Mouse (Mus musculus) liver, adult 2 months (tissue): Measurements from ENCODE around the gene Ap3b2. TPM values are rescaled to one million over a fixed set of nuclear protein-coding genes. Genes with fewer than 3 reads are reported as not detected.

Experiments used
- DNase-seq: peaks from one replicate; pipeline ENCODE4 v3.0.0-alpha.2; 2011; ENCODE audit warnings: low read depth, low spot score; ENCODE audit errors: extremely low read depth
- H3K27ac ChIP-seq: fragments of 200-500 bp; replicated peaks from 2 replicates; pipeline ENCODE4 v1.5.1; 2012; ENCODE audit warnings: low read depth, mild to moderate bottlenecking, control low read depth, inconsistent platforms, low read length; ENCODE audit not compliant: insufficient read depth
- H3K27me3 ChIP-seq: fragments of 200-500 bp; 2 replicates; pipeline ENCODE4 v1.6.1; 2012; ENCODE audit warnings: mild to moderate bottlenecking, moderate library complexity, low read length, inconsistent platforms; ENCODE audit not compliant: control insufficient read depth, insufficient read depth
- H3K36me3 ChIP-seq: fragments of 200-500 bp; 2 replicates; pipeline ENCODE4 v1.6.1; 2012; ENCODE audit warnings: low read length, inconsistent platforms; ENCODE audit not compliant: control insufficient read depth, insufficient read depth
- H3K4me1 ChIP-seq: fragments of 200-500 bp; 2 replicates; pipeline ENCODE4 v1.6.1; 2011; ENCODE audit warnings: low read length; ENCODE audit not compliant: control insufficient read depth, insufficient read depth
- H3K4me3 ChIP-seq: fragments of 200-500 bp; 2 replicates; pipeline ENCODE4 v1.5.1; 2011; ENCODE audit warnings: low read depth, mild to moderate bottlenecking, control low read depth, low read length, moderate library complexity; ENCODE audit not compliant: insufficient read depth
- H3K79me2 ChIP-seq: fragments of 200-500 bp; 2 replicates; pipeline ENCODE4 v1.6.1; 2012; ENCODE audit warnings: inconsistent platforms, mild to moderate bottlenecking, low read length, moderate library complexity; ENCODE audit not compliant: control insufficient read depth, insufficient read depth
- H3K9ac ChIP-seq: fragments of 200-500 bp; 2 replicates; pipeline ENCODE4 v1.6.1; 2012; ENCODE audit warnings: low read depth, mild to moderate bottlenecking, control low read depth, inconsistent platforms, low read length
- CTCF ChIP-seq: fragments of 200-500 bp; IDR thresholded peaks from 2 replicates; pipeline ENCODE4 v1.5.1; 2011; ENCODE audit warnings: low read depth, low read length, control low read depth
- POLR2A ChIP-seq: fragments of 200-500 bp; IDR thresholded peaks from 2 replicates; pipeline ENCODE4 v1.6.1; 2011; ENCODE audit warnings: low read length, control low read depth; ENCODE audit not compliant: insufficient read depth; ENCODE audit errors: extremely low read depth
- WGBS: fragments of 180-500 bp; shearing (Covaris S2); methylation state at CpG from one replicate; pipeline ENCODE4 v1.1.7; 2018; 5-methylcytosine and 5-hydroxymethylcytosine counted together
- polyA plus RNA-seq: library from polyadenylated mRNA; depleted of rRNA; stranded (reverse); fragments of >200 nt; gene quantifications from 2 replicates; pipeline ENCODE4 v1.2.3, GENCODE M21; 2012
- total RNA-seq: library from RNA; depleted of rRNA; stranded (reverse); fragments of >200 nt; gene quantifications from 2 replicates; pipeline ENCODE4 v1.2.3, GENCODE M21; 2014

Ap3b2 gene
- total and polyA plus RNA-seq, 2 experiments, result not detected

- H3K27me3 ChIP-seq, result no peaks in the 10 kb centered on the region
- WGBS, result 58% methylated on average over 6 of the region's 6 CpGs
- H3K4me3 ChIP-seq, result no peak overlapping the region
- H3K27ac ChIP-seq, result no peak overlapping the region
- no peak overlapping the region for H3K9ac ChIP-seq
- peak; percentile 22 for DNase-seq
- no peak for TF ChIP-seq CTCF
- no peak for TF ChIP-seq POLR2A
- no peaks in the 10 kb centered on the region for H3K4me1 ChIP-seq
- H3K79me2 ChIP-seq, result no peaks in the 10 kb centered on the region
- no peaks in the 10 kb centered on the region for H3K36me3 ChIP-seq
Observed at GRCm38 (mm10) chr7:81516154-81517030, 22.7 kb upstream of the Ap3b2 start.

- Histone ChIP-seq H3K79me2 (no peaks in the 10 kb centered on the region), H3K4me1 (no peaks in the 10 kb centered on the region), H3K36me3 (no peaks in the 10 kb centered on the region), H3K27ac (no peak overlapping the region), H3K4me3 (no peak overlapping the region), H3K9ac (no peak overlapping the region), H3K27me3 (no peaks in the 10 kb centered on the region)
- TF ChIP-seq POLR2A, result no peak
- no peak for TF ChIP-seq CTCF
- DNase-seq, result no peak
- WGBS, result 70% methylated on average over 13 of the region's 13 CpGs
Observed at GRCm38 (mm10) chr7:81514906-81515590, 21.3 kb upstream of the Ap3b2 start.

DNA sequence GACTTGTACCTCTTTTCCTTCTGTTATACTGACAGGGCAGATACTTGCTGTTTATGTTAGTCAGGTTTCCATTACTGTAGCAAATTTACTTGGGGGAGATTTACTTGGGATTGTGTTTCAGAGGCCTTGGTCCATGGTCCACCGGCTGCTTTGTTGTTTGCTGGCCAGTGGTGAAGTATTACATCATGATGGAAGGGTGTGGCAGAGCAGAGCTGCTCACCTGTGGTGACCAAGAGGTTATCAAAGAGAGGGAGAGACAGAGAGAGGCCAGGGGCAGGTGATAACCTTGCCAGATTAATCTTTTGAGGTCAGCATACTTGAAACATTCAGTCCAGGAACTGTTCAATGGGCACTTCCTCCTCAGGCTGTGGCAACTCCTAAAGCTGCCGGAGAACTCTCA is 7.3 kb upstream of the Ap3b2 start:
- H3K4me3 ChIP-seq, result no peak overlapping the region
- WGBS, result 45% methylated on average over 2 of the region's 2 CpGs
- DNase-seq, result no peak
- H3K27ac ChIP-seq, result no peak overlapping the region
- no peaks in the 10 kb centered on the region for H3K79me2 ChIP-seq
- H3K27me3 ChIP-seq, result no peaks in the 10 kb centered on the region; the same call in 1 of the 2 replicates
- TF ChIP-seq POLR2A (no peak), CTCF (no peak)
- H3K36me3 ChIP-seq, result no peaks in the 10 kb centered on the region
- H3K9ac ChIP-seq, result no peak overlapping the region
- no peaks in the 10 kb centered on the region for H3K4me1 ChIP-seq

GRCm38 (mm10) chr7:81498181-81498580 is 4.5 kb upstream of the Ap3b2 start, which contains the start of gene BC048679:
BC048679 (minus strand) TSS chr7:81498281.
- DNase-seq, result no peak
- TF ChIP-seq POLR2A (no peak), CTCF (no peak)
- WGBS, result 60% methylated on average over 7 of the region's 7 CpGs
- Histone ChIP-seq H3K4me3 (no peak within 1 kb of the TSS), H3K79me2 (no peaks in the 10 kb centered on the region), H3K9ac (no peak within 1 kb of the TSS), H3K27ac (no peak within 1 kb of the TSS), H3K27me3 (peaks cover 5% of the 10 kb centered on the region), H3K36me3 (no peaks in the 10 kb centered on the region), H3K4me1 (no peaks in the 10 kb centered on the region)

GRCm38 (mm10) chr7:81497171-81497570 is 3.4 kb upstream of the Ap3b2 start:
- Histone ChIP-seq H3K4me3 (no peak overlapping the region), H3K27me3 (peaks cover 5% of the 10 kb centered on the region), H3K36me3 (no peaks in the 10 kb centered on the region), H3K79me2 (no peaks in the 10 kb centered on the region), H3K4me1 (no peaks in the 10 kb centered on the region), H3K27ac (no peak overlapping the region), H3K9ac (no peak overlapping the region)
- whole genome bisulfite sequencing, result 17% methylated on average over 6 of the region's 6 CpGs
- TF ChIP-seq CTCF, result no peak
- peak; percentile 7 for DNase-seq

DNA sequence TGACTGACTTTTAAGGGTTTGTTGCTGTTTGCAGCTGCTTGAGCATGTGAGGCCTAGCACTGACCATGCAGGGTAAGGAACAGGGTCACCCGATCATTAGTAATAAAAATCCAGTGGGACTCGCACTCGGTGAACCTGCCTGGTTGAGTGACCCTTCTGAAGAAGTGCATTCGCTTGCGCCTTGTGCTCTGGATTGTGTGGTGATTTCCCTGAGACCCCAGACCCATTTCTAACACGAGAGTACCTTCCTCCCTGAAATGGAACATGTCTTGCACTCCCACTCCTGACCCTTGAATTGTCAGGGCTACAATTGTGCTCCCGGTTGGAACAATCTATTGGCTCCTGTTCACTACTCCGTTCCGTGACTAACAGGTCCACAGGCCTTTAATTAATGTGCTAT is 1.1 kb downstream of the Ap3b2 start:
- no peak overlapping the region for H3K27ac ChIP-seq
- H3K27me3 ChIP-seq, result peaks cover 7% of the 10 kb centered on the region
- H3K79me2 ChIP-seq, result no peaks in the 10 kb centered on the region
- no peaks in the 10 kb centered on the region for H3K36me3 ChIP-seq
- no peaks in the 10 kb centered on the region for H3K4me1 ChIP-seq
- no peak overlapping the region for H3K9ac ChIP-seq
- H3K4me3 ChIP-seq, result no peak overlapping the region
- TF ChIP-seq POLR2A (no peak), CTCF (no peak)
- DNase-seq, result no peak
- 74% methylated on average over 9 of the region's 9 CpGs for WGBS
